9 mouse cellular contexts compared by ENCODE assay signal in genomic region chr10:117493824-117494121, GRCm38 (mm10).
DNase-seq lines count a peak whose midpoint lies in the region; ATAC-seq lines count a peak whose summit lies in the region.
"Had no signal": no experiment of that assay in that cellular context is flagged by ENCODE, and none has a peak within 500 bp of the region (broad histone marks: within the 10 kb centered on the region; RNA-seq: fewer than 3 reads in every experiment).

No protein-coding gene starts in this region.

- H3K9me3 ChIP-seq in kidney, embryonic 15.5 days (replicated peaks), result no peaks in the 10 kb centered on the region
- H3K9me3 ChIP-seq in embryonic facial prominence, embryonic 15.5 days (replicated peaks), result no peaks in the 10 kb centered on the region
- no peaks in the 10 kb centered on the region for H3K9me3 ChIP-seq in liver, embryonic 16.5 days (replicated peaks; ENCODE audit: control insufficient read depth, low read length)

- H3K36me3 ChIP-seq in kidney, embryonic 15.5 days, result no peaks in the 10 kb centered on the region
- no peaks in the 10 kb centered on the region for H3K36me3 ChIP-seq in embryonic facial prominence, embryonic 15.5 days
- H3K36me3 ChIP-seq in liver, embryonic 16.5 days (ENCODE audit: control insufficient read depth, insufficient read depth), result no peaks in the 10 kb centered on the region

- no peak for ATAC-seq in kidney, embryonic 15.5 days (replicated peaks; ENCODE audit: low FRiP score)
- peak; percentile 70 for ATAC-seq in activated CD4-positive, CD25-positive, alpha-beta regulatory T cell, adult 4 months
- no peak for ATAC-seq in embryonic facial prominence, embryonic 15.5 days (ENCODE audit: insufficient number of reproducible peaks, low FRiP score, low TSS enrichment, low read depth)
- ATAC-seq in liver, embryonic 16.5 days (ENCODE audit: low read depth), result no peak

- H3K4me2 ChIP-seq in kidney, embryonic 15.5 days, result peak overlapping the region; percentile 61; the same call in 1 of the 2 replicates
- peak overlapping the region; percentile 46; the same call in 1 of the 2 replicates for H3K4me2 ChIP-seq in embryonic facial prominence, embryonic 15.5 days (replicated peaks)
- peak overlapping the region; percentile 50; the same call in 1 of the 2 replicates for H3K4me2 ChIP-seq in liver, embryonic 16.5 days (ENCODE audit: low read depth, low read length)

- H3K9ac ChIP-seq in kidney, embryonic 15.5 days, result no peak overlapping the region
- no peak overlapping the region for H3K9ac ChIP-seq in embryonic facial prominence, embryonic 15.5 days
- H3K9ac ChIP-seq in liver, embryonic 16.5 days (ENCODE audit: low read depth, low read length), result no peak overlapping the region

- no peak for DNase-seq in kidney, postnatal 4 days
- no peak for DNase-seq in retina, postnatal 1 day
- DNase-seq in layer of hippocampus, adult 18-20 months (ENCODE audit: low spot score in 2 of 2), result no peak
- DNase-seq: cerebellum, adult 9-10 months had no signal

- H3K27ac ChIP-seq in kidney, embryonic 15.5 days, result no peak overlapping the region
- H3K27ac ChIP-seq in embryonic facial prominence, embryonic 15.5 days (replicated peaks), result no peak overlapping the region
- H3K27ac ChIP-seq in liver, embryonic 16.5 days (ENCODE audit: low read length), result no peak overlapping the region
- H3K27ac ChIP-seq: layer of hippocampus, adult 2 months had no signal

- H3K27me3 ChIP-seq in kidney, embryonic 15.5 days, result no peaks in the 10 kb centered on the region
- no peaks in the 10 kb centered on the region for H3K27me3 ChIP-seq in embryonic facial prominence, embryonic 15.5 days
- H3K27me3 ChIP-seq in liver, embryonic 16.5 days (ENCODE audit: control insufficient read depth, insufficient read depth, low read depth, low read length), result no peaks in the 10 kb centered on the region

- 32% methylated on average over 2 of the region's 5 CpGs for WGBS in kidney, embryonic 15.5 days
- WGBS in embryonic facial prominence, embryonic 15.5 days, result 26% methylated on average over 1 of the region's 5 CpGs
- WGBS in liver, embryonic 16.5 days (ENCODE audit: insufficient replicate concordance), result 0% methylated on average over 3 of the region's 5 CpGs

- H3K4me3 ChIP-seq in kidney, embryonic 15.5 days (replicated peaks), result no peak overlapping the region
- H3K4me3 ChIP-seq in embryonic facial prominence, embryonic 15.5 days (replicated peaks), result no peak overlapping the region
- H3K4me3 ChIP-seq in liver, embryonic 16.5 days (ENCODE audit: low read depth, low read length), result no peak overlapping the region

- H3K4me1 ChIP-seq in kidney, embryonic 15.5 days, result peaks cover 9% of the 10 kb centered on the region
- H3K4me1 ChIP-seq in embryonic facial prominence, embryonic 15.5 days, result peaks cover 5% of the 10 kb centered on the region; the same call in 1 of the 2 replicates
- H3K4me1 ChIP-seq in liver, embryonic 16.5 days (ENCODE audit: control insufficient read depth, low read depth, low read length), result no peaks in the 10 kb centered on the region
